In the genomic region with DNA sequence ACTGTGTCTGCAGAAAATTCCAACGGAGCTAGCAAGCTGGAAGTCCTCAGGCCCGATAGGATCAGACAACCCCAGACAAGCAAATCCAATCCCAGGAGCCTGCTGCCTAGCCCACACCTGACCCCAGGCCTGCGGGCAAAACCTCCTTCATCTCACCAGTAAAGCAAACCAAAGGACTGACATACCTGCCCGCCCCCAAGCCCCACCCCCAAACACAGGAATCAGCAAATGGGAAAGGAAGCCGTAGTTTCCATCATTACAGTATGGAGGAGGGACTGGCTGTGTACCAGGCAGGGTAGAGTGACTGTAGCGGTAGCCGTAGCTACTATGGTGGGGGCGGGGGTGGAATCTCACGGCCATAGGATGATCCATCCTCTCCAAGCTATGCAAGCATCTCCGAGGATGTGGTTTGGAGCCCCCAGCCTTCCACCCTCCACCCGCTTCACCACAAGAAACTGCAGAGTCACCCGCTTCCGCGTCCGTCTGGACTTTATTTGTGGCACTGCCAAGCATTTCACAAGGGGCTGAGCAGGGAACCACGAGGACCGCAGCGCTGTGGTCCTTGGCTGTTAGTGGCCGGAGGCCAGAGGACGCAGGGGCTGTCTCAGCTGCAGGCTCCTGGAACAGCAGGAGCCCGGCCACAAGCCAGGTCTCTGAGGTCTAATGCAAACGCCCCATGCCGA, we compare ENCODE assay signal across 8 mouse cellular contexts. TPM values are rescaled to one million over a fixed set of nuclear protein-coding genes. Genes with fewer than 3 reads are reported as not detected.
DNase-seq lines count a peak whose midpoint lies in the region; ATAC-seq and TF ChIP-seq lines count a peak whose summit lies in the region.

No protein-coding gene starts in this region.

- no peak for TF ChIP-seq CTCF in kidney, adult 2 months (conservative IDR thresholded peaks at IDR 0.05; ENCODE audit: insufficient read depth, insufficient read length, low read depth, low read length)

- no peak overlapping the region for H3K9ac ChIP-seq in kidney, embryonic 14.5 days (ENCODE audit: low read depth, low read length)
- no peak overlapping the region for H3K9ac ChIP-seq in liver, embryonic 15.5 days

- TF ChIP-seq POLR2A in kidney, adult 2 months (IDR thresholded peaks at IDR 0.05; ENCODE audit: low read depth, low read length): no peak

- no peaks in the 10 kb centered on the region for H3K9me3 ChIP-seq in kidney, embryonic 14.5 days (ENCODE audit: control insufficient read depth, low read length)
- H3K9me3 ChIP-seq in heart, embryonic 10.5 days: no peaks in the 10 kb centered on the region
- H3K9me3 ChIP-seq in liver, embryonic 15.5 days (replicated peaks): no peaks in the 10 kb centered on the region

- DNase-seq in kidney, adult 2 months: peak; percentile 36
- peak; percentile 81 for DNase-seq in ZHBTc4 (ENCODE audit: low read depth, low spot score)
- no peak for DNase-seq in heart, embryonic 10.5 days (ENCODE audit: low spot score)
- peak; percentile 79 to 80 for DNase-seq in right cerebral cortex, postnatal 10 days (ENCODE audit: low spot score in 2 of 2)
- no peak for DNase-seq in spleen, adult 12 weeks (ENCODE audit: low spot score)
- no peak for DNase-seq in left cerebral cortex, adult 8-10 months (ENCODE audit: low spot score in 2 of 2)

- whole genome bisulfite sequencing in kidney, adult 2 months: 69% methylated on average over 23 of the region's 23 CpGs
- 43% methylated on average over 23 of the region's 23 CpGs for WGBS in kidney, embryonic 14.5 days
- WGBS in heart, embryonic 10.5 days: 20% methylated on average over 23 of the region's 23 CpGs
- 15% methylated on average over 23 of the region's 23 CpGs for WGBS in liver, embryonic 15.5 days (ENCODE audit: insufficient replicate concordance)

- no peak for ATAC-seq in kidney, embryonic 14.5 days (ENCODE audit: low FRiP score, low TSS enrichment)
- no peak for ATAC-seq in liver, embryonic 15.5 days (ENCODE audit: insufficient read depth)

- no peak overlapping the region for H3K27ac ChIP-seq in kidney, adult 2 months (ENCODE audit: insufficient read depth, low read depth, low read length)
- H3K27ac ChIP-seq in kidney, embryonic 14.5 days (ENCODE audit: low read depth, low read length): no peak overlapping the region
- peak overlapping the region; percentile 65 for H3K27ac ChIP-seq in heart, embryonic 10.5 days
- no peak overlapping the region for H3K27ac ChIP-seq in liver, embryonic 15.5 days (replicated peaks)

- H3K27me3 ChIP-seq in kidney, adult 2 months (replicated peaks; ENCODE audit: control insufficient read depth, insufficient read depth, low read length): no peaks in the 10 kb centered on the region
- H3K27me3 ChIP-seq in kidney, embryonic 14.5 days (ENCODE audit: control insufficient read depth, insufficient read depth, low read length): no peaks in the 10 kb centered on the region
- H3K27me3 ChIP-seq in heart, embryonic 10.5 days (ENCODE audit: insufficient read depth, poor library complexity, severe bottlenecking): peaks cover 14% of the 10 kb centered on the region; the same call in 1 of the 2 replicates
- peaks cover 53% of the 10 kb centered on the region for H3K27me3 ChIP-seq in liver, embryonic 15.5 days

- H3K36me3 ChIP-seq in kidney, adult 2 months (ENCODE audit: control insufficient read depth, insufficient read depth, low read length): no peaks in the 10 kb centered on the region
- no peaks in the 10 kb centered on the region for H3K36me3 ChIP-seq in kidney, embryonic 14.5 days (ENCODE audit: control insufficient read depth, insufficient read depth, low read length)
- H3K36me3 ChIP-seq in heart, embryonic 10.5 days: no peaks in the 10 kb centered on the region
- H3K36me3 ChIP-seq in liver, embryonic 15.5 days (replicated peaks): no peaks in the 10 kb centered on the region

- 0 out of 2 replicates have a peak, but pooled peaks cover 3% of the 10 kb centered on the region for H3K4me1 ChIP-seq in kidney, adult 2 months (ENCODE audit: control insufficient read depth, insufficient read depth, low read length)
- H3K4me1 ChIP-seq in kidney, embryonic 14.5 days (ENCODE audit: control insufficient read depth, insufficient read depth, low read length): peaks cover 23% of the 10 kb centered on the region; the same call in 1 of the 2 replicates
- peaks cover 37% of the 10 kb centered on the region for H3K4me1 ChIP-seq in heart, embryonic 10.5 days
- H3K4me1 ChIP-seq in liver, embryonic 15.5 days (replicated peaks): peaks cover 14% of the 10 kb centered on the region

- H3K4me3 ChIP-seq in kidney, adult 2 months (ENCODE audit: insufficient read depth, low read depth, low read length): no peak overlapping the region
- H3K4me3 ChIP-seq in kidney, embryonic 14.5 days (ENCODE audit: low read length): no peak overlapping the region
- peak overlapping the region; percentile 31 for H3K4me3 ChIP-seq in heart, embryonic 10.5 days
- no peak overlapping the region for H3K4me3 ChIP-seq in liver, embryonic 15.5 days (replicated peaks)

- H3K4me2 ChIP-seq in kidney, embryonic 14.5 days (replicated peaks; ENCODE audit: low read depth, low read length): no peak overlapping the region
- H3K4me2 ChIP-seq in liver, embryonic 15.5 days: peak overlapping the region; percentile 13; the same call in 1 of the 2 replicates

RNA-seq across cellular contexts. Expression of a gene that starts 4.4 kb away (rescaled TPM):
- 32.0 and 38.8 TPM in 2 replicates for polyA plus RNA-seq in kidney, adult 2 months (2012; rRNA removed)
- polyA plus RNA-seq in kidney, embryonic 14.5 days (2014; fragmentation: Nextera tagmentation; extraction: Ambion mirVana): 34.6 and 35.0 TPM in 2 replicates
- polyA plus RNA-seq in heart, embryonic 10.5 days (2016; fragmentation: Nextera tagmentation; extraction: Ambion mirVana): 17.8 and 23.3 TPM in 2 replicates
- polyA plus RNA-seq in liver, embryonic 15.5 days (2015; fragmentation: Nextera tagmentation; extraction: Ambion mirVana): 3.8 and 5.4 TPM in 2 replicates
- 100 to 1,000 TPM; 171 to 184 (median 179) TPM for total RNA-seq in left cerebral cortex, adult 8-10 months (2022)

Comparison
In these comparisons a context has a peak if more than half of its experiments do, and no peak if none do; other contexts are left out.
1. DNase-seq: peak in kidney, adult 2 months (single experiment), ZHBTc4 (single experiment) and right cerebral cortex, postnatal 10 days (2 of 2); none in heart, embryonic 10.5 days (single experiment), spleen, adult 12 weeks (single experiment) and left cerebral cortex, adult 8-10 months (0 of 2).